Mouse (Mus musculus) common myeloid progenitor, adult 5-6 weeks (primary cell): Measurements from ENCODE around the gene Prl2b1. TPM values are rescaled to one million over a fixed set of nuclear protein-coding genes. Genes with fewer than 3 reads are reported as not detected.

Source experiments
- ATAC-seq: replicated peaks from 2 replicates; pipeline ENCODE4 v1.8.0; 2016; ENCODE audit warnings: low read depth, mild to moderate bottlenecking, moderate TSS enrichment, inconsistent platforms; ENCODE audit not compliant: poor library complexity, severe bottlenecking
- total RNA-seq: library from RNA; stranded (forward); fragments of 200-1000, 187-1606 nt; gene quantifications from 2 replicates; pipeline ENCODE4 v1.2.3, GENCODE M21; 2017

Gene Prl2b1
- not detected in 2 replicates for total RNA-seq

GRCm38 (mm10) chr13:27390746-27391145 is at the start of gene Prl2b1:
Prl2b1 (minus strand) TSS chr13:27390846.
- no peak for ATAC-seq

GRCm38 (mm10) chr13:27438588-27438987 is 47.9 kb upstream of the Prl2b1 start, which contains the start of gene Prl8a6:
Prl8a6 (minus strand) TSS chr13:27438688.
- no peak for ATAC-seq

GRCm38 (mm10) chr13:27433159-27433558 is 42.5 kb upstream of the Prl2b1 start:
- ATAC-seq, result no peak

GRCm38 (mm10) chr13:27413640-27414039 is 23.0 kb upstream of the Prl2b1 start:
- no peak for ATAC-seq

GRCm38 (mm10) chr13:27399061-27399724 is 8.5 kb upstream of the Prl2b1 start:
- ATAC-seq, result no peak

- no peak for ATAC-seq
Observed at GRCm38 (mm10) chr13:27345373-27345772, 45.3 kb downstream of the Prl2b1 start, which contains the start of gene Prl8a2. Prl8a2 (plus strand) TSS chr13:27345673.

- no peak for ATAC-seq
Observed at GRCm38 (mm10) chr13:27342733-27343275, 47.8 kb downstream of the Prl2b1 start.

GRCm38 (mm10) chr13:27334989-27335388 is 55.7 kb downstream of the Prl2b1 start:
- no peak for ATAC-seq

Other genes starting within 250 kb of the Prl2b1 start
- gene Prl3d3, start 234.1 kb downstream of the Prl2b1 start, total RNA-seq, result not detected in 2 replicates
- gene Prl3c1, start 194.2 kb downstream of the Prl2b1 start, total RNA-seq, result not detected in 2 replicates
- gene Prl3b1, start 149.0 kb downstream of the Prl2b1 start, total RNA-seq, result not detected in 2 replicates
- gene Prl3a1, start 131.4 kb downstream of the Prl2b1 start, total RNA-seq, result not detected in 2 replicates
- not detected in 2 replicates for gene Prl6a1, start 78.2 kb downstream of the Prl2b1 start, total RNA-seq
- not detected in 2 replicates for gene Prl8a2, start 45.2 kb downstream of the Prl2b1 start, total RNA-seq
- not detected in 2 replicates for gene Prl8a6, start 47.8 kb upstream of the Prl2b1 start, total RNA-seq
- not detected in 2 replicates for gene Prl8a8, start 122.4 kb upstream of the Prl2b1 start, total RNA-seq
- gene Prl8a9, start 173.8 kb upstream of the Prl2b1 start, total RNA-seq, result not detected in 2 replicates
- gene Prl8a1, start 191.3 kb upstream of the Prl2b1 start, total RNA-seq, result not detected in 2 replicates
- not detected in 2 replicates for gene Prl7b1, start 219.7 kb upstream of the Prl2b1 start, total RNA-seq